Mouse (Mus musculus): ENCODE data around the gene Borcs5. TPM values are rescaled to one million over a fixed set of nuclear protein-coding genes. Genes with fewer than 3 reads are reported as not detected.

Borcs5 gene
- polyA plus RNA-seq, 1 experiment from 2014 or later: 13.5 TPM

DNA sequence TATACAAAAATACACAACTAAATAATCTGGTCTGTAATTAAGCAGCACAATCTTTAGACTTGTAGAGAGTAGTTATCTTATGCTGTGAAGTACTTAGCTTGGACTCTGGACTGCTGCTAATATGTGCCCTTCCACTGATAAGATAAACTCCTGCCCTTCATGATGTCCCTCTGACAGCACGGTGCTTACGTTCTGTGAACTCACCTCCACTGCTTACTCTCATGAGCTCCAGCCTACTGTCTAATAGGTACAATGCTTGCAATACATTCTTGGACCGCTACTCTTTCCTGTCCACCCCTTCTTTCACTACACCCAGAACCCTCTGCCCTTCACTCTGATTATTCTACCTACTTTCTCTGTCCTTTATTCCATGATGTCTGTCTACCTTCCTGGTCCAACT is 91.7 kb downstream of the Borcs5 start:
- Histone ChIP-seq H3K27ac (ENCODE audit: low read depth, low read length) (peak overlapping the region; percentile 46; the same call in 1 of the 2 replicates), H3K4me3 (ENCODE audit: low read depth, low read length) (no peak overlapping the region), H3K9ac (ENCODE audit: low read depth, low read length) (no peak overlapping the region), H3K9me3 (ENCODE audit: control insufficient read depth) (no peaks in the 10 kb centered on the region), H3K36me3 (ENCODE audit: control insufficient read depth, insufficient read depth) (peaks cover 3% of the 10 kb centered on the region; the same call in 1 of the 2 replicates), H3K4me2 (replicated peaks; ENCODE audit: low read depth) (peak overlapping the region; percentile 6; the same call in 1 of the 2 replicates), H3K27me3 (replicated peaks; ENCODE audit: control insufficient read depth, insufficient read depth, low read length) (no peaks in the 10 kb centered on the region), H3K4me1 (replicated peaks; ENCODE audit: control insufficient read depth, insufficient read depth, low read length) (peaks cover 8% of the 10 kb centered on the region; the same call in 1 of the 2 replicates)
- peak; percentile 30; the same call in 1 of the 2 replicates for TF ChIP-seq CTCF (IDR thresholded peaks at IDR 0.05; ENCODE audit: low read depth)
- WGBS: 35% methylated on average over 3 of the region's 3 CpGs
- ATAC-seq: peak; percentile 90

GRCm38 (mm10) chr6:134732813-134733212 is 93.5 kb downstream of the Borcs5 start:
- H3K9ac ChIP-seq (ENCODE audit: low read depth, low read length): no peak overlapping the region
- no peak for ATAC-seq
- no peak for TF ChIP-seq CTCF (IDR thresholded peaks at IDR 0.05; ENCODE audit: low read depth)
- H3K27me3 ChIP-seq (replicated peaks; ENCODE audit: control insufficient read depth, insufficient read depth, low read length): no peaks in the 10 kb centered on the region
- no peak overlapping the region; the same call in 1 of the 2 replicates for H3K27ac ChIP-seq (ENCODE audit: low read depth, low read length)
- H3K36me3 ChIP-seq (ENCODE audit: control insufficient read depth, insufficient read depth): peaks cover 3% of the 10 kb centered on the region; the same call in 1 of the 2 replicates
- no peak overlapping the region for H3K4me3 ChIP-seq (ENCODE audit: low read depth, low read length)
- H3K4me1 ChIP-seq (replicated peaks; ENCODE audit: control insufficient read depth, insufficient read depth, low read length): peaks cover 8% of the 10 kb centered on the region; the same call in 1 of the 2 replicates
- no peak overlapping the region for H3K4me2 ChIP-seq (replicated peaks; ENCODE audit: low read depth)
- no peaks in the 10 kb centered on the region for H3K9me3 ChIP-seq (ENCODE audit: control insufficient read depth)
- 75% methylated on average over 8 of the region's 8 CpGs for WGBS

DNA sequence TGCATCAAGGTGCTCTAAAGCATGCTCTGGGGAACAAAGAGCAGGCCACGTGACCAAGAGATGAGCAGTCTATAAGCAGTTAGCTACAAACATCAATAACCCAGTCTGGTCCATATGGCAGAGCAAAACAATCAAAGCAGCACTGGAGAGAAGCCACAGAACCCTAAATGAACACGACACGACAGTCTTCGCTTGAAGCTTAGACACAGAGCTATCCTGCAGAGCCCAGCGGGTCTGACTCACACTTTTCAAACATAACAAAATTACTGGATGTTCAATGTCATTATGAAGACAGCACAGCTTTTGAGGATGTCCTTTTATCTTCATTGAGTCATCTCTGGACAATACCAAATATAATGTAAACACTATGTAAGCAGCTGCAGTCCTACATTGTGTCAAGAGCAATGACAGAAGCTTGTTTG is 94.5 kb downstream of the Borcs5 start:
- ATAC-seq: no peak
- no peak overlapping the region for H3K9ac ChIP-seq (ENCODE audit: low read depth, low read length)
- H3K27me3 ChIP-seq (replicated peaks; ENCODE audit: control insufficient read depth, insufficient read depth, low read length): no peaks in the 10 kb centered on the region
- H3K27ac ChIP-seq (ENCODE audit: low read depth, low read length): no peak overlapping the region
- H3K4me2 ChIP-seq (replicated peaks; ENCODE audit: low read depth): no peak overlapping the region
- peaks cover 8% of the 10 kb centered on the region; the same call in 1 of the 2 replicates for H3K4me1 ChIP-seq (replicated peaks; ENCODE audit: control insufficient read depth, insufficient read depth, low read length)
- H3K36me3 ChIP-seq (ENCODE audit: control insufficient read depth, insufficient read depth): peaks cover 8% of the 10 kb centered on the region
- no peak for TF ChIP-seq CTCF (IDR thresholded peaks at IDR 0.05; ENCODE audit: low read depth)
- WGBS: 50% methylated on average over 5 of the region's 5 CpGs
- H3K9me3 ChIP-seq (ENCODE audit: control insufficient read depth): no peaks in the 10 kb centered on the region
- no peak overlapping the region for H3K4me3 ChIP-seq (ENCODE audit: low read depth, low read length)

DNA sequence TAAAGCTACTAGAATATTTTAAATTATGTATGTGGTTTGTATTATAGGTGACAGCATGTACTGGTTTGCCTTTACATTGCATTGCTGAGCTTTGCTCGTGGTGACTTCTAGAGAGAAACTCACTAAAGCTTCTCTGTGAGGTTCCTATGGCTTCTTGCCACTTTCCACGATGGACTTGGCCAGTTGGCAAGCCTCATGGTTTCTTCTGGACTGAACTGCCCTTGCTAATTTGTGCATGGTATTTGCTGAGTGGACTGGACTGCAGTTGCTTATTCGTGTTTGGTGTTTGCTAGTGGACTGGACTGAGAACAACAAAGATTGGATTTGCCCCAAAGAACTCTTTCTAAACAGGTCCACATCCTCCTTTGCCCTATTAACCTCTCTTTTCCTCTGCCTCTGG is 97.5 kb downstream of the Borcs5 start:
- no peak for TF ChIP-seq CTCF (IDR thresholded peaks at IDR 0.05; ENCODE audit: low read depth)
- Histone ChIP-seq H3K9ac (ENCODE audit: low read depth, low read length) (no peak overlapping the region), H3K4me3 (ENCODE audit: low read depth, low read length) (no peak overlapping the region), H3K27ac (ENCODE audit: low read depth, low read length) (no peak overlapping the region), H3K4me2 (replicated peaks; ENCODE audit: low read depth) (no peak overlapping the region), H3K9me3 (ENCODE audit: control insufficient read depth) (no peaks in the 10 kb centered on the region), H3K27me3 (replicated peaks; ENCODE audit: control insufficient read depth, insufficient read depth, low read length) (no peaks in the 10 kb centered on the region), H3K36me3 (ENCODE audit: control insufficient read depth, insufficient read depth) (peaks cover 17% of the 10 kb centered on the region), H3K4me1 (replicated peaks; ENCODE audit: control insufficient read depth, insufficient read depth, low read length) (peaks cover 8% of the 10 kb centered on the region; the same call in 1 of the 2 replicates)
- 79% methylated on average over 3 of the region's 3 CpGs for WGBS
- no peak for ATAC-seq

DNA sequence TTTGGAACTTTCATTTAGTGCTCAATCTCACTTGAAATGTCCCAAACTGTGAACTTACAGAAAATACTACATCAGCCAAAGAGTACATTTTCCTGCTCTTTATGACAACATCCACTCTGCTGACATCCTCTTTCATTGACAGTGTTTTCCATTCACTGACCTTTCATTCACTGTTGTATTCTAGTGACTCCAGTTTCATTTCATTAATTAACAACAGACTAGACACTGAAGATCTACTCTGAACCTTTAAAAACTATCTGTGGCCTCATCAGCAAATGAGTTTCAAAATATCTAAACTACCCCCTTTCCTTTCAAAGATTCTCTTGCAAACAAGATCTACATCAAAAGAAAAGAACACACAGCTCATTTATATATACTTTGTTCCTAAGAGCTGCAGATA is 104.3 kb downstream of the Borcs5 start:
- no peak for ATAC-seq
- Histone ChIP-seq H3K4me3 (ENCODE audit: low read depth, low read length) (no peak overlapping the region), H3K27ac (ENCODE audit: low read depth, low read length) (no peak overlapping the region), H3K36me3 (ENCODE audit: control insufficient read depth, insufficient read depth) (peaks cover 12% of the 10 kb centered on the region), H3K9ac (ENCODE audit: low read depth, low read length) (no peak overlapping the region), H3K4me1 (replicated peaks; ENCODE audit: control insufficient read depth, insufficient read depth, low read length) (0 out of 2 replicates have a peak, but pooled peaks cover 4% of the 10 kb centered on the region), H3K4me2 (replicated peaks; ENCODE audit: low read depth) (no peak overlapping the region), H3K9me3 (ENCODE audit: control insufficient read depth) (no peaks in the 10 kb centered on the region), H3K27me3 (replicated peaks; ENCODE audit: control insufficient read depth, insufficient read depth, low read length) (no peaks in the 10 kb centered on the region)
- TF ChIP-seq CTCF (IDR thresholded peaks at IDR 0.05; ENCODE audit: low read depth): no peak

DNA sequence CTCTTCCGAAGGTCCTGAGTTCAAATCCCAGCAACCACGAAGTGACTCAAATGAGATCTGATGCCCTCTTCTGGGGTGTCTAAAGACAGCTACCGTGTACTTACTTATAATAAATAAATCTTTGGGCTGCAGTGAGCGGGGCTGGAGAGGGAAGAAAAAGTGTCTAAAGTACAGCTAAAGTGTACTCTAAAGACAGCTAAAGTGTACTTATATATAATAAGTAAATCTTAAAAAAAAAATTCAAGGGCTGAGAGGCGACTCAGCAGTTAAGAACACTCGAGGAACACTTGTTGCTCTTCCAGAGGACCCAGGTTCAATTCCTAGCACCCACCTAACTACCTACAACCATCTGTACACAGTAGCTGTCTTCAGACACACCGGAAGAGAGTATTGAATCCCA is 106.6 kb downstream of the Borcs5 start:
- Histone ChIP-seq H3K4me2 (replicated peaks; ENCODE audit: low read depth) (no peak overlapping the region), H3K9ac (ENCODE audit: low read depth, low read length) (no peak overlapping the region), H3K4me1 (replicated peaks; ENCODE audit: control insufficient read depth, insufficient read depth, low read length) (0 out of 2 replicates have a peak, but pooled peaks cover 4% of the 10 kb centered on the region), H3K27ac (ENCODE audit: low read depth, low read length) (no peak overlapping the region), H3K4me3 (ENCODE audit: low read depth, low read length) (no peak overlapping the region), H3K27me3 (replicated peaks; ENCODE audit: control insufficient read depth, insufficient read depth, low read length) (no peaks in the 10 kb centered on the region), H3K9me3 (ENCODE audit: control insufficient read depth) (no peaks in the 10 kb centered on the region), H3K36me3 (ENCODE audit: control insufficient read depth, insufficient read depth) (no peaks in the 10 kb centered on the region; the same call in 1 of the 2 replicates)
- WGBS: 91% methylated on average over 7 of the region's 7 CpGs
- TF ChIP-seq CTCF (IDR thresholded peaks at IDR 0.05; ENCODE audit: low read depth): no peak
- no peak for ATAC-seq

Measured in intestine, postnatal 0 days (tissue).